Mouse (Mus musculus): ENCODE measurements around the gene Mpg.

The Mpg gene

GRCm38 (mm10) chr11:32226124-32226871 lies at the start of gene Mpg:
Mpg (plus strand) TSS chr11:32226505.
- in situ Hi-C loops (cut with MboI, MseI), result no loop called here

GRCm38 (mm10) chr11:32178506-32178905 lies 47.8 kb upstream of the Mpg start:
- in situ Hi-C loops (cut with MboI, MseI), result no loop called here

GRCm38 (mm10) chr11:32181246-32181645 lies 45.1 kb upstream of the Mpg start:
- in situ Hi-C loops (cut with MboI, MseI), result no loop called here

- in situ Hi-C loops (cut with MboI, MseI), result no loop called here
Observed at GRCm38 (mm10) chr11:32181973-32182868, 44.1 kb upstream of the Mpg start.

- in situ Hi-C loops (cut with MboI, MseI), result no loop called here
Observed at GRCm38 (mm10) chr11:32184469-32184868, 41.8 kb upstream of the Mpg start.

GRCm38 (mm10) chr11:32186031-32186430 lies 40.3 kb upstream of the Mpg start:
- in situ Hi-C loops (cut with MboI, MseI), result no loop called here

GRCm38 (mm10) chr11:32187256-32187655 lies 39.0 kb upstream of the Mpg start:
- in situ Hi-C loops (cut with MboI, MseI), result no loop called here

- in situ Hi-C loops (cut with MboI, MseI), result no loop called here
Observed at GRCm38 (mm10) chr11:32188881-32189280, 37.4 kb upstream of the Mpg start.

- in situ Hi-C loops (cut with MboI, MseI), result no loop called here
Observed at GRCm38 (mm10) chr11:32189434-32189833, 36.9 kb upstream of the Mpg start.

- in situ Hi-C loops (cut with MboI, MseI), result no loop called here
Observed at GRCm38 (mm10) chr11:32190119-32190518, 36.2 kb upstream of the Mpg start.

GRCm38 (mm10) chr11:32190603-32191110 lies 35.6 kb upstream of the Mpg start:
- in situ Hi-C loops (cut with MboI, MseI), result no loop called here

GRCm38 (mm10) chr11:32193156-32193555 lies 33.1 kb upstream of the Mpg start:
- in situ Hi-C loops (cut with MboI, MseI), result no loop called here

GRCm38 (mm10) chr11:32194086-32194485 lies 32.2 kb upstream of the Mpg start:
- in situ Hi-C loops (cut with MboI, MseI), result no loop called here

- in situ Hi-C loops (cut with MboI, MseI), result no loop called here
Observed at GRCm38 (mm10) chr11:32194626-32195025, 31.7 kb upstream of the Mpg start.

- in situ Hi-C loops (cut with MboI, MseI), result no loop called here
Observed at GRCm38 (mm10) chr11:32195867-32196540, 30.3 kb upstream of the Mpg start.

- in situ Hi-C loops (cut with MboI, MseI), result no loop called here
Observed at GRCm38 (mm10) chr11:32196727-32197126, 29.6 kb upstream of the Mpg start.

GRCm38 (mm10) chr11:32197766-32198165 lies 28.5 kb upstream of the Mpg start:
- in situ Hi-C loops (cut with MboI, MseI), result no loop called here

- in situ Hi-C loops (cut with MboI, MseI), result no loop called here
Observed at GRCm38 (mm10) chr11:32198256-32198955, 27.9 kb upstream of the Mpg start.

- in situ Hi-C loops (cut with MboI, MseI), result no loop called here
Observed at GRCm38 (mm10) chr11:32199230-32199629, 27.1 kb upstream of the Mpg start.

GRCm38 (mm10) chr11:32200075-32200601 lies 26.2 kb upstream of the Mpg start, which contains the start of gene Il9r:
Il9r (minus strand) TSS chr11:32200279.
- in situ Hi-C loops (cut with MboI, MseI), result loop anchor here (5.0 kb wide), 1 partner anchor 833 kb away; no protein-coding TSS in a partner anchor

- in situ Hi-C loops (cut with MboI, MseI), result loop anchor here (5.0 kb wide), 1 partner anchor 834 kb away; no protein-coding TSS in a partner anchor
Observed at GRCm38 (mm10) chr11:32200992-32201391, 25.3 kb upstream of the Mpg start.
